Comparison of ENCODE assay signal across 8 mouse cellular contexts in genomic region chr9:118606817-118607371, GRCm38 (mm10). TPM values are rescaled to one million over a fixed set of nuclear protein-coding genes. Genes with fewer than 3 reads are reported as not detected.
DNase-seq lines count a peak whose midpoint lies in the region; ATAC-seq and TF ChIP-seq lines count a peak whose summit lies in the region.

No protein-coding gene starts in this region.

- DNase-seq in cerebellum, postnatal 14 days = peak; percentile 24 to 25
- no peak for DNase-seq in cerebellum, adult 8-10 months
- DNase-seq in CD8-positive naive resting alpha-beta T cell, adult 2 months (ENCODE audit: low read depth in 2 of 2, low spot score in 2 of 2) = peak; percentile 8 to 9
- DNase-seq in hindbrain, embryonic 14.5 days (ENCODE audit: low spot score) = no peak
- DNase-seq in liver, postnatal 0 days = peak; percentile 28
- DNase-seq in stomach, postnatal 0 days (ENCODE audit: low spot score) = peak; percentile 24
- no peak for DNase-seq in c-Kit-positive CD71-positive TER-119-positive erythroid progenitor cells, embryonic 14.5 days (ENCODE audit: low spot score)

- WGBS in forebrain, embryonic 13.5 days = under 1% methylated on average over 37 of the region's 68 CpGs
- 0% methylated on average over 42 of the region's 68 CpGs for WGBS in hindbrain, embryonic 14.5 days
- WGBS in liver, postnatal 0 days (ENCODE audit: insufficient replicate concordance) = 3% methylated on average over 32 of the region's 68 CpGs
- WGBS in stomach, postnatal 0 days = under 1% methylated on average over 58 of the region's 68 CpGs

- no peak for TF ChIP-seq EP300 in liver, postnatal 0 days (IDR thresholded peaks at IDR 0.05; ENCODE audit: low read depth)
- TF ChIP-seq EP300 in stomach, postnatal 0 days (optimal IDR thresholded peaks at IDR 0.05) = no peak

- H3K9me3 ChIP-seq in forebrain, embryonic 13.5 days (replicated peaks) = no peaks in the 10 kb centered on the region
- H3K9me3 ChIP-seq in hindbrain, embryonic 14.5 days (ENCODE audit: control insufficient read depth, low read length) = no peaks in the 10 kb centered on the region
- no peaks in the 10 kb centered on the region for H3K9me3 ChIP-seq in liver, postnatal 0 days (ENCODE audit: low read length)
- H3K9me3 ChIP-seq in stomach, postnatal 0 days (ENCODE audit: control insufficient read depth, low read length) = no peaks in the 10 kb centered on the region

- no peaks in the 10 kb centered on the region for H3K36me3 ChIP-seq in forebrain, embryonic 13.5 days (ENCODE audit: poor library complexity, severe bottlenecking)
- H3K36me3 ChIP-seq in hindbrain, embryonic 14.5 days (replicated peaks; ENCODE audit: control insufficient read depth, insufficient read depth) = no peaks in the 10 kb centered on the region
- H3K36me3 ChIP-seq in liver, postnatal 0 days (replicated peaks; ENCODE audit: insufficient read depth, low read length) = no peaks in the 10 kb centered on the region
- H3K36me3 ChIP-seq in stomach, postnatal 0 days (ENCODE audit: control insufficient read depth, insufficient read depth, low read length) = no peaks in the 10 kb centered on the region

- peaks cover 8% of the 10 kb centered on the region for H3K4me1 ChIP-seq in forebrain, embryonic 13.5 days
- H3K4me1 ChIP-seq in hindbrain, embryonic 14.5 days (replicated peaks; ENCODE audit: control insufficient read depth, insufficient read depth, low read length) = peaks cover 11% of the 10 kb centered on the region; the same call in 1 of the 2 replicates
- peaks cover 2% of the 10 kb centered on the region for H3K4me1 ChIP-seq in liver, postnatal 0 days (ENCODE audit: insufficient read depth)
- H3K4me1 ChIP-seq in stomach, postnatal 0 days (replicated peaks; ENCODE audit: control insufficient read depth, insufficient read depth) = no peaks in the 10 kb centered on the region; the same call in none of the 2 replicates

- no peak overlapping the region for H3K27ac ChIP-seq in forebrain, embryonic 13.5 days
- no peak overlapping the region for H3K27ac ChIP-seq in hindbrain, embryonic 14.5 days
- H3K27ac ChIP-seq in liver, postnatal 0 days (ENCODE audit: low read depth) = peak overlapping the region; percentile 44; the same call in 1 of the 2 replicates
- H3K27ac ChIP-seq in stomach, postnatal 0 days (replicated peaks) = peak overlapping the region; percentile 49

- peak overlapping the region; percentile 75 for H3K9ac ChIP-seq in forebrain, embryonic 13.5 days
- H3K9ac ChIP-seq in hindbrain, embryonic 14.5 days = peak overlapping the region; percentile 77
- H3K9ac ChIP-seq in liver, postnatal 0 days (replicated peaks) = peak overlapping the region; percentile 68
- peak overlapping the region; percentile 84 for H3K9ac ChIP-seq in stomach, postnatal 0 days (ENCODE audit: low read length)

- H3K4me3 ChIP-seq in forebrain, embryonic 13.5 days = peak overlapping the region; percentile 66
- H3K4me3 ChIP-seq in hindbrain, embryonic 14.5 days (replicated peaks; ENCODE audit: low read length) = peak overlapping the region; percentile 69
- H3K4me3 ChIP-seq in liver, postnatal 0 days (ENCODE audit: low read depth, low read length) = peak overlapping the region; percentile 58
- peak overlapping the region; percentile 63 for H3K4me3 ChIP-seq in stomach, postnatal 0 days (ENCODE audit: low read depth, low read length)

- TF ChIP-seq CTCF in liver, postnatal 0 days (IDR thresholded peaks at IDR 0.05; ENCODE audit: low read depth) = no peak
- no peak for TF ChIP-seq CTCF in stomach, postnatal 0 days (IDR thresholded peaks at IDR 0.05; ENCODE audit: low read depth)

- peak overlapping the region; percentile 97 for H3K4me2 ChIP-seq in forebrain, embryonic 13.5 days
- H3K4me2 ChIP-seq in hindbrain, embryonic 14.5 days (replicated peaks) = peak overlapping the region; percentile 95
- peak overlapping the region; percentile 84 for H3K4me2 ChIP-seq in liver, postnatal 0 days (ENCODE audit: low read depth, low read length)
- peak overlapping the region; percentile 83 for H3K4me2 ChIP-seq in stomach, postnatal 0 days (replicated peaks; ENCODE audit: low read depth)

- peak; percentile 62 for ATAC-seq in forebrain, embryonic 13.5 days
- ATAC-seq in hindbrain, embryonic 14.5 days (ENCODE audit: low FRiP score) = peak; percentile 49
- ATAC-seq in liver, postnatal 0 days = peak; percentile 53; the same call in 1 of the 2 replicates
- ATAC-seq in stomach, postnatal 0 days (ENCODE audit: low FRiP score, low TSS enrichment) = peak; percentile 58

- peaks cover 50% of the 10 kb centered on the region for H3K27me3 ChIP-seq in forebrain, embryonic 13.5 days
- H3K27me3 ChIP-seq in hindbrain, embryonic 14.5 days (ENCODE audit: control insufficient read depth, insufficient read depth, low read length) = peaks cover 22% of the 10 kb centered on the region
- H3K27me3 ChIP-seq in liver, postnatal 0 days (ENCODE audit: insufficient read depth, low read length) = peaks cover 19% of the 10 kb centered on the region
- H3K27me3 ChIP-seq in stomach, postnatal 0 days (ENCODE audit: control insufficient read depth, insufficient read depth, low read length) = no peaks in the 10 kb centered on the region

RNA-seq across cellular contexts. Expression of gene Itga9, which starts 0.4 kb away (rescaled TPM):
- polyA plus RNA-seq in forebrain, embryonic 13.5 days (2015; fragmentation: Nextera tagmentation; extraction: Ambion mirVana) = 0.48 and 0.55 TPM in 2 replicates
- polyA plus RNA-seq in hindbrain, embryonic 14.5 days (2014; fragmentation: Nextera tagmentation; extraction: Ambion mirVana) = 2.7 and 4.4 TPM in 2 replicates
- 3.8 and 4.8 TPM in 2 replicates for polyA plus RNA-seq in liver, postnatal 0 days (2015; fragmentation: Nextera tagmentation; extraction: Ambion mirVana)
- 4.2 and 5.3 TPM in 2 replicates for polyA plus RNA-seq in stomach, postnatal 0 days (2015; fragmentation: Nextera tagmentation; extraction: Ambion mirVana)

Comparison
In these comparisons a context has a peak if more than half of its experiments do, and no peak if none do; other contexts are left out.
1. DNase-seq: peak in cerebellum, postnatal 14 days (2 of 2), CD8-positive naive resting alpha-beta T cell, adult 2 months (2 of 2), liver, postnatal 0 days (single experiment) and stomach, postnatal 0 days (single experiment); none in cerebellum, adult 8-10 months (single experiment), hindbrain, embryonic 14.5 days (single experiment) and c-Kit-positive CD71-positive TER-119-positive erythroid progenitor cells, embryonic 14.5 days (single experiment).
2. H3K27ac ChIP-seq: peak in liver, postnatal 0 days (single experiment) and stomach, postnatal 0 days (single experiment); none in forebrain, embryonic 13.5 days (single experiment) and hindbrain, embryonic 14.5 days (single experiment).
3. Peak in every context shown above with its lines, with median percentiles within 50 percentile points of each other: ATAC-seq, H3K4me2 ChIP-seq, H3K4me3 ChIP-seq and H3K9ac ChIP-seq.